Mouse (Mus musculus) bone marrow, adult 2 months (tissue): Measurements from ENCODE around the gene Cdh23. TPM values are rescaled to one million over a fixed set of nuclear protein-coding genes. Genes with fewer than 3 reads are reported as not detected.

Source experiments
- H3K27ac ChIP-seq: fragments of 200-500 bp; 2 replicates; pipeline ENCODE4 v1.5.1; 2012; ENCODE audit warnings: low read depth, mild to moderate bottlenecking, control low read depth, inconsistent platforms, low read length; ENCODE audit not compliant: control insufficient read depth, poor library complexity, insufficient read depth
- H3K4me1 ChIP-seq: fragments of 200-500 bp; 2 replicates; pipeline ENCODE4 v1.6.1; 2011; ENCODE audit warnings: low read length; ENCODE audit not compliant: control insufficient read depth, insufficient read depth
- H3K4me3 ChIP-seq: fragments of 200-500 bp; replicated peaks from 2 replicates; pipeline ENCODE3; 2011; ENCODE audit warnings: mild to moderate bottlenecking, low read depth, low read length, control low read depth; ENCODE audit not compliant: control insufficient read depth
- CTCF ChIP-seq: fragments of 200-500 bp; IDR thresholded peaks from 2 replicates; pipeline ENCODE4 v1.5.1; 2011; ENCODE audit warnings: low read length, control low read depth; ENCODE audit not compliant: control insufficient read depth, insufficient read depth
- POLR2A ChIP-seq: fragments of 200-500 bp; IDR thresholded peaks from 2 replicates; pipeline ENCODE4 v1.6.1; 2011; ENCODE audit warnings: low read depth, mild to moderate bottlenecking, control low read depth, low read length, borderline replicate concordance; ENCODE audit not compliant: control insufficient read depth
- WGBS: fragments of 180-500 bp; shearing (Covaris S2); methylation state at CpG from one replicate; pipeline ENCODE4 v1.1.7; 2018; 5-methylcytosine and 5-hydroxymethylcytosine counted together
- polyA plus RNA-seq: library from polyadenylated mRNA; stranded (reverse); fragments of >200 nt; gene quantifications from 2 replicates; pipeline ENCODE4 v1.2.4, GENCODE M21; 2011; ENCODE audit warnings: low replicate concordance; ENCODE audit not compliant: missing spikeins, insufficient read depth, insufficient read length

The Cdh23 gene
- polyA plus RNA-seq, 1 experiment = 1.8 TPM

DNA sequence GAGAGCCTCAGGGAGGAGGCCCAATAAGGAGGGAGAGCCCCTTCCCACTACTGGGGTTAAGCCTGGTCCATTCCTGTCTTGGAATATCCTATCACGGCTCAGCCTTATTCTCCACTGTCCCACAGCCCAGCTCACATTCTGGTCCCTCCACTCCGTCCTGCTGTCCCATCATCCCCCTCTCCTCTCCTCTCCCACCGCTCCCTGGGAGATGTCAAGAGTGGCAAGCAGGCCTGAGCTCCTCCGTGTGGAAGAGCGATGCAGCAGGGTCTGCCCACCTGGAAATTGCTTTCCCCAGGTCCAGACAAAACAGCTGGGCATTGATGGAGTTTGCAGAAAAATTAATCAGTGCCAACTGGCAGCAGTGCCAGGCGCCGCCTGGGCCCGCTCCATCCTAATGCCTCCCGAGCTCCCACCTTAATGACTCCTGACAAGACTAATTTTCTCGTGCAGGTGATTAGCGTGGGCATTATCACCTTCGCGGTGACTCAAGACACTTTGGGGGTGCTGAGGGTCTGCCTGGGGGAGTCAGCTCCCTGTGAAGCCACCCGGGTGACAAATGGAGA lies 52.1 kb downstream of the Cdh23 start:
- no peak for TF ChIP-seq CTCF
- TF ChIP-seq POLR2A = no peak
- no peak overlapping the region for H3K27ac ChIP-seq
- WGBS = 83% methylated on average over 14 of the region's 14 CpGs

DNA sequence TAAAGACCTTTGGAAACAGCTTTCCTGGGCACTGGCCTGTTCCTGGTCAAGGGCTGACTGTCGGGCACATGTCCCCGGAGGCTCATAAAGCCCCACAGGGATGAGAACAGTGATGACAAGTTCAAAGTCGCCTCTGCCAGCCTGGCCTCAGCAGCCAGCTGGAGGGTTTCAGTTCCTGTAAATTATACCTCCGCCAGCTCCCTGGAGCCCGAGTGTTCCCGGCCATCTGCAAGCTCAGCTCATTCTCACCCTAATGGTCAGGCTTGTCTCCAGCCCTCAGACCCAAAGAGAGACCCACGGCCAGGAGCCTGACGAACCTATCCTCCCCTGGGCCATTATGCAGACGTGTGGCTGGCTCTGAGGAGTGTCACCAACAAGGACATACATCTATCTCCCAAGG lies 57.0 kb downstream of the Cdh23 start:
- 52% methylated on average over 9 of the region's 9 CpGs for WGBS
- Histone ChIP-seq H3K27ac (no peak overlapping the region), H3K4me1 (no peaks in the 10 kb centered on the region), H3K4me3 (no peak overlapping the region)
- TF ChIP-seq CTCF (no peak), POLR2A (no peak)

More for the DNA sequence above, 52.1 kb downstream of the Cdh23 start:
- Histone ChIP-seq H3K4me3 (no peak overlapping the region), H3K4me1 (no peaks in the 10 kb centered on the region)

DNA sequence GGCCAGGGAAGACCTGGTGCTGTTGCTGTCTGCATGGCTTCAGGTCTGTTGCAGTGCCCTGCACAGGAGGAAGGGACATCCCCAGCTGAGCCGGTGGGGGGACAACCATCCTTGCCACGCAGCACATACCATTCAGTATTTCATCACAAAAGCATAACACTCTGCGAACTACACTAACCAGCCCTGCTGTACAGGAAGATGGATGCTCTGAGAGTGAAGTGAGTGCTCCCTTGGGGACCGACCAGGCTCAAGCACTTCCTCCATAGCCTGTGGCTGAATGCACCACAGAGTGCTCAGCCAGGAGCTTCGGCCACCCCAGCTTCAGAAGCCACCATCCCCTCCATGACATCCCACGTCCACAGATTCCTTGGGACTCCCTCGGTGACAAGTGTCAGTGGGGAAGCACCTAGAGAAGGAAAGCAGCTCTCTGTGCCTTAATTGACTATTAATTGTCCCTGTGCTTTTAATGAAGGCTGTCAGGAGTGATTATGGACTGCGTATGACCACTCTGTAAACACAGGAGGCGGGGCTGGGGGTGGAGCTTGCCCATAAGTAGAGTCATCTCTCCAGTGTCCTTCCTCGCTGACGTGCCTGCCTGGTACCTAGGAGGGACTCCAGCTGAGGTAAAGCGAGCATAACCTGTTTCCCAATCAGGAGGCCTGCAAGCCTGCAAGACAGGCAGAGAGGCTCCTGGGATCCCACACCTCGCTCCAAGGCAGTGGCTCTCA lies 60.6 kb downstream of the Cdh23 start:
- no peak overlapping the region for H3K27ac ChIP-seq
- no peak overlapping the region for H3K4me3 ChIP-seq
- TF ChIP-seq CTCF = no peak
- no peak for TF ChIP-seq POLR2A
- WGBS = 46% methylated on average over 13 of the region's 13 CpGs
- H3K4me1 ChIP-seq = no peaks in the 10 kb centered on the region

DNA sequence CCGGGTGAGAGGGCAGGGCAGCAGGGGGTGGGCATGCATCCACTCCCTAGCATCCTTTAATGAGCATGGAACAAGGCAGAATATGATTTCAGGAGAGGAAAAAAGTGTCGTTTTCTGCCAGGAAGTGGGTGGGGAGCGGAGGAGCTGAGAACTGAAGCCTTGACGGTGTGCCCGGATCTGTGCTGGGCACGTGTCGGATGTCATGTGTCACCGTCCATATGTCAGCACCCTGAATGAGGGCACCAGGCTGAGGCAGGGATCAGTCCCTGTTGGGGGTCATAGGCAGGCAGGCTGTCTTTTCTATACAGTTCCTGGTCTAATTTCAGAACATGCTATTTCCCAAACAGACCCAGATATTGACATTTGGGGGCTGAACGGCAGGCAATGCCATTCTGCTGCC lies 61.9 kb downstream of the Cdh23 start:
- no peaks in the 10 kb centered on the region for H3K4me1 ChIP-seq
- H3K27ac ChIP-seq = no peak overlapping the region
- no peak overlapping the region for H3K4me3 ChIP-seq
- WGBS = 78% methylated on average over 9 of the region's 9 CpGs
- no peak for TF ChIP-seq CTCF
- TF ChIP-seq POLR2A = no peak

DNA sequence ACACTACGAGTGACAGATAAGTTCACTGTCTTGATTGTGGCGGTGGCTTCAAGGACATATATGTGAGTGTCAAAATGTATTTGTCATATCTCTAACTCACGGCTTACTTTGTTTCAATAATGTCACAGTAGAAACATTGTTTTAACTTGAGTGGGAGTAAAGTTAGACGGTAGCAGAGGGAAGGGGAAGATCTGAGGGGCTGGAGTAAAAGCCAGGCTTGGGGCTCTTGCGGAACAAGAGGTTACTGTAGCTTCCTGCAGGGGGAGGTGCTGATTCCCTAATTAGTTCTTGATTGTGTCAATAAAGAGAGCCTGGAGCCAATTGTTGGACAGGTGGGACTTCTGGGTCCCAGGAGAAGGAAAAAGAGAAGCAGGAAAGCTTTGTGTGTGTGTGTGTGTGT lies 70.2 kb downstream of the Cdh23 start:
- Histone ChIP-seq H3K4me1 (no peaks in the 10 kb centered on the region), H3K27ac (no peak overlapping the region), H3K4me3 (no peak overlapping the region)
- TF ChIP-seq CTCF (no peak), POLR2A (no peak)
- 68% methylated on average over 5 of the region's 5 CpGs for WGBS

DNA sequence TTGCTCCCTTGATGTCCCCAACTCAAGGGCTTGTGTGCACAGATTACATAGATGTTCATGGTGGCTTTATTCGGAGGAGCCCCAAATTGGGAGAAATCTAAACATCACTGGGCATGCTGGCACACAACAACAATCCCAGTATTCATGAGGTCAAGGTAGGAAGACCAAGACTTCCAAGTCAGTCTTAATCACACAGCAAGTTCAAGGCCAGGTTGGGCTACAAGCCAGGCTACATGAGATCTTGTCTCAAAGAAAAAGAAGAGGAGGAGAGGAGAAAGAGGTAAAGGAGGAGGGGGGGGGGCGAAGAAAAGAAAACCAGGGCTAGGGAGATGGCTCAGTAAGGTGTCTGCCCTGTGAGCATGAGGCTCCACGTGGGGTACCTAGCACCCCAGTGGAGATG lies 70.8 kb downstream of the Cdh23 start:
- no peak for TF ChIP-seq CTCF
- no peak overlapping the region for H3K4me3 ChIP-seq
- no peaks in the 10 kb centered on the region for H3K4me1 ChIP-seq
- 77% methylated on average over 3 of the region's 3 CpGs for WGBS
- H3K27ac ChIP-seq = no peak overlapping the region

DNA sequence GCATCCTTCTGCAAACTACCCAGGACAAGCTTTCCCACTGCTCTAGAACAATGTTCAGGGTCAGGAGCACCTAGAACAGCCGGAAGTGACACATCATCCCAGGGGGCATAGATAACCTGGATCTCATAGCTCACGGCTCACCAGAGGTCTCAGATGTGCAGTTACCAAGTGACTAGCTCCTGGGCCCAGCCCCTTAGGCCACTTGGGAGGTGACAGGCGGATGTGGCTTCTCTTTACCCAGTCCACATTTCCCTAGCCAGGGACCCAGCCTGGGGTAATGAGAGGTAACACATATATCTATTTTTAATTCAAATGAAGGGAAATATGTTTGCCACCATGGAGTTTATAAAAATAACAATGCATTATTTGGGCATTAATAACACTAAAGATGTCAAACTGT lies 71.3 kb downstream of the Cdh23 start:
- H3K4me3 ChIP-seq = no peak overlapping the region
- TF ChIP-seq POLR2A (no peak), CTCF (no peak)
- H3K4me1 ChIP-seq = no peaks in the 10 kb centered on the region
- no peak overlapping the region for H3K27ac ChIP-seq
- 60% methylated on average over 3 of the region's 3 CpGs for WGBS

DNA sequence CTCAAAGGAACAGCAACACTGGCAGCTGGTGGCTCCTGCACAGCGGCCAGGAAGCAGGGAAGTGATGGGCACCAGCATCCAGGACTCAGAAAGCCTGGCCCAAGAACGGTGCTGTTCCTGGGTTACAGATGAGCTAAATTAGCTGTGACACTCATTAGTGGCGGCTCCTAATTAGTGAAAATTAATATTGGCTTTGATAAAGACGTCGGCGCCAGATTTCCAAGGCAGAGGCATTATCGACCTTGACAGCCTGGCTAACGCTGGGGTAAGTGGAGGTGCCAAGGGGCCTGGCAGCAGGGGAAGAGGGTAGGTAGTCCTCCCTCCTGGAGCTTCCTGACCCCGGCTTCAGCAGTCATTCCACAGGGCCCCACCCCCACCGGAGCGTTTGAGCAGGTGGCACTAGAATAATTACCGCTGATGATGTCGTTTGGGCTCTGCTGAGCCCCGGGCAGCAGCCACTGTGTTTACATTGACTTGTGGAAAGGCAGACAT lies 72.0 kb downstream of the Cdh23 start:
- TF ChIP-seq POLR2A (no peak), CTCF (no peak)
- WGBS = 69% methylated on average over 14 of the region's 14 CpGs
- no peak overlapping the region for H3K27ac ChIP-seq
- no peaks in the 10 kb centered on the region for H3K4me1 ChIP-seq
- H3K4me3 ChIP-seq = no peak overlapping the region
